Mouse (Mus musculus) urinary bladder, postnatal 10 days (tissue): ENCODE results near the gene Cnn2.
A peak's percentile ranks its signal among the peaks of the same experiment; 100 is the strongest.

Source experiments
- DNase-seq: peaks from one replicate; pipeline ENCODE4 v3.0.0; 2022; ENCODE audit warnings: low spot score

The Cnn2 gene

DNA sequence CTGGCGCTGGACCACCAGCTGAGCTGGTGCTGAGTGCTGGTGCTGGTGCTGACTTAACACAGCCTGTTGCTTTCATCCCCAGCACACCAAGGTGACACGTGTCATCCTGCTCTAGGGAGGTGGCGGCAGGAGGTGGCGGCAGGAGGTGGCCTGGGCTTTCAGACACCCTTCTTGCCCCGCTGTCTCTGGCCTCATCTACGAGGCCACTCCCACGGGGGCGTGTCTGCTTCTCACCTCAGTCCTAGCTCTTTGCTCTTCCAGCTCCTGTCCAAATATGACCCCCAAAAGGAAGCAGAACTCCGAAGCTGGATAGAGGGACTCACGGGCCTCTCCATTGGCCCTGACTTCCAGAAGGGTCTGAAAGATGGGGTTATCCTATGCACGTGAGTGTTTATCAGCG is 2.7 kb downstream of the Cnn2 start:
- no peak for DNase-seq

DNA sequence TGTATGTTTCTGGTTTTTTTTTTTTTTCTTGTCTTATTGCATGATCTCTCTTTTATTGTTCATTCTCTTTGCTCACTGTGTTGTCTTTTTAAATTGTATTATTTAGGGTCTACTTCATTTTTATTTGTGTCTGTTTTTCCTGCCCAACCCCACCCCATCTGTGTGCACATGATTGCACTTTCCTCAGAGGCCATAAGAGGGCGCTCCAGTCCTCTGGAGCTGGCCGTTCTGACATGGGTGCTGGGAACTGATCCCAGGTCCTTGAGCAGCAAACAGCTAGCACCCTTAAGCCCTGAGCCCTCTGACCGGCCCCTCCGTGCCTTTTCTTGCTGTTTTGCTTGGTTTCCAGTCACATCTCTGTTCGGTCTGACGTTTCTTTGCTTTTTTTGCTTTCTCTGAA is 3.2 kb downstream of the Cnn2 start:
- no peak for DNase-seq

DNA sequence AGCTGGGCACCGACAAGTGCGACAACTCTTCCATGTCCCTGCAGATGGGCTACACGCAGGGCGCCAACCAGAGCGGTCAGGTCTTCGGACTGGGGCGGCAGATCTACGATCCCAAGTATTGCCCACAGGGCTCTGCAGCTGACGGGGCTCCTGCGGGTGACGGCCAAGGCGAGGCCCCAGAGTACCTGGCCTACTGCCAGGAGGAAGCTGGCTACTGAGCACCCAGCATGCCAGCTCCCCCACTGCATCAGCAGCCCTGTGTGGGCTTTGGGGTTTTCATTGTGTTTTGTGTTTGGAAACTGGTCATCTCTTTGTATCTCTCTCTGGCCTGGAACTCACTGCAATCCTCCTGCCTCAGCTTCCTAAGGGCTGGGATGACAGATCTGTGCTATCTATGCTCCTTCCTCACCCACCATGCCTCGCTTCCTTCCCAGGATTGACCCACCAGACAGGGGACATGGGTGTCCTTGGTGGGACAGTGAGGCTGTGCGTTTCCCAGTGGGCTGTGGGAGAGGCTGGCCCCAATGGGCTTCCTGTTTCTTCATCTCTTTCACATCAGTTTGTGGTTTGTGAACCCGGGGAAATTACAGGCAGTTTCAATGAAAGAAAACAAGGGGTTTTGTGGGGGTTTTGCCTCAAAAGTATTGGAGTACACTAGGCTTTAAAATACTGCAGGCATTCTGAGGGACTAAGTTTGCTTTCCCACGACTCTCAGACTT is 6.2 kb downstream of the Cnn2 start:
- DNase-seq, result no peak

DNA sequence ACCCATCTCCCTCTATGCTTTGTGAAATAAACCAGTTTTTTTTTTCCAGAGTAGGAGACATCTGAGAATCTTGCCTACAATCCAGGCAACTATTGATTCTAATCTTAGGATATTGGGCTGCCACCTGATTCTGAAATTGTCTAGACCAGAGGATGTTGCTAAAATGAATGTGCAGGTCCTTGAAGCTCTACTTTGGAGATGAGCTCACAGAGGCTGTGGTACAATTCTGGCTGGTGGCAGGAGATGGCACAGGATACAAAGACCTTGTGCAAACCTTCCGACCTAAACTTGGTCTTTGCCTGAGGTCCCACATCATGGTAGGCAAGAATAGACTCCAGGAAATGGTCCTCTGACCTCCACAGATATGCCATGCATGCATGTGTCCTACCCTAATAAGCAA is 7.3 kb downstream of the Cnn2 start:
- DNase-seq, result no peak

DNA sequence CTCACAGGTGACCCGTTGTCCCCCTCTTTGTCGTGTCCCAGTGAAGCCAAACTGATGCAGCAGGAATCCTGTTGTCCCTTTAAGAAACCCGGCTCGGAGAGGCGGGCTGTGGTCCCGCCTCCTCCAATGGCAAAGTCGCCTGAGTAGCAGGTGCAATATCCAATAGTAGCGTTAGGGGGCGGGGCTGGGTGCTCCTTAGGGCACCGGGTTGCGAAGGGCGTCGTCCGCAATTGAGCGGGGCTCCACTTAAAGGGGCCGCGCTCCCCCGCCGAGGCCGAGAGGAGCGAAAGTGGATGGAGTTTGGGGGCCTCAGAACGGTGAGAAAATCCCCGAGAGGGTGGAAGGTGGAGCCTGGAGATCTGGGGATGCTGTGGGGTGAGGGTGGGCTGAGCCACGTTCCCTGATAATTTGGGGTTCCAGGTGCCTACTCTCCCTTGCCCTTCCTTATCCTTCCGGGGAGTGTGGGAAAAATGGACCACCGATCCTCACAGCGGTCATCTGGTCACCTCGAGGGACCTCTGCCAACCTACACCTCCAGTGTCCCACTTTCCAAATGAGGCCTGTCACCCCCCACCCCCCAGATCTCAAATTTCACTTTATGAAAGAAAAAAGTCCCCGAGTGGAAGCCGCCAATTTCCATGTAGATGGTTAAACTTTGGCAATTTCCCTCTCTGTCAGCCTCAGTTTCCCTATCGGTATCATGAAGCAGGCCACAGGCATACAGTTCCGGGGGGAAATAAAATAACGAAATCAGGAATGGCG is 8.1 kb downstream of the Cnn2 start, which contains the start of gene Abca7:
Gene Abca7 (plus strand): TSS at position 223 of the 762 bp plus-strand sequence.
- peak; percentile 95 for DNase-seq

DNA sequence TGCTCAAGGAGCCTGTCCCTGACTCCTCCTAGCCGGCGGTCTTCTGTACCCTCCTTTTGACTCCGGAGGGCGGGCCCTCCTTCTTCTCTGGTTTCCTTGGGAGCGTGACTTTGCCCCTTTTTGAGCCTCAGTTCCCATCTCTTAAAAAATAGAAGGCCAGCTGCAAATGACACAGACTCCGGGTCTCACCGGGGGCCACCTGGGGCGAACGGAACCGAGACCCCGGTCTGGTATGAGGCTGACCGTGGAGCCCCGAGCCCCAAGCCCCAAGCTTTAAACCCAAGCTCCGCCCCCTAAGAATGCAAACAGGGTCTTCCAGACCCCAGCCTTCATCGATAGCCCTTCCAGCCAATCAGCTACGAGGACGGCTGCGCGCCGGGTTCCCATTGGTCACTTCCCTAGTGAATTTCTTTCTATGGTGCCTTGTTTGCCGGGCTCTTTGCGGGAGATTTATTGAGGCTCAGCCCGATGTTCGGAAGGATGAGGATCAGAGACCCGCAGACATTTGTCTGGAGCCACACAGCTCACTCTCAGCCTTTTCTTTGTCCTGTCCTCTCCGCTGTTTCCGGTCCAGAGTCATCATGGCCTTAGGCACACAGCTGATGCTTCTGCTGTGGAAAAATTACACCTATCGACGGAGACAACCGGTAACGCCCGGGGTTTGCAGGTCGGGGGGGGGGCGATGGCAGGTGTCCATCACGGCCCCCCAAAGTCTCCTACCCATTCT is 8.8 kb downstream of the Cnn2 start:
- DNase-seq, result no peak

DNA sequence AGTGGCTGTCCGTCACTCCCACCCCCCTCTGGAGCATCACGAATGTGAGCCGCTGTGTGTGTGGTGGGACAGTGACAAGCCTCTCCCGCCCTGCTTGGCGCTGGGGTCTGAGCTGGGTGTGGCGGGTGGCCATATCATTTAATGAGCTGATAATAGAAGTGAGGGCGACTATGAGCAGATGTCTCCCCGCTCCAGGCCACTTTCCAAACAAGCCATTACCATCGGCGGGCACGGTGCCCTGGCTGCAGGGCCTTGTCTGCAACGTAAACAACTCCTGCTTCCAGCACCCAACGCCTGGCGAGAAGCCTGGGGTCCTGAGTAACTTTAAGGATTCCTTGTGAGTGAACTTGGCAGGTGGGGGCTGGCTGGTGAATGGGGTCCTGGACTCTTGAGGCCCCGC is 9.4 kb downstream of the Cnn2 start:
- no peak for DNase-seq

DNA sequence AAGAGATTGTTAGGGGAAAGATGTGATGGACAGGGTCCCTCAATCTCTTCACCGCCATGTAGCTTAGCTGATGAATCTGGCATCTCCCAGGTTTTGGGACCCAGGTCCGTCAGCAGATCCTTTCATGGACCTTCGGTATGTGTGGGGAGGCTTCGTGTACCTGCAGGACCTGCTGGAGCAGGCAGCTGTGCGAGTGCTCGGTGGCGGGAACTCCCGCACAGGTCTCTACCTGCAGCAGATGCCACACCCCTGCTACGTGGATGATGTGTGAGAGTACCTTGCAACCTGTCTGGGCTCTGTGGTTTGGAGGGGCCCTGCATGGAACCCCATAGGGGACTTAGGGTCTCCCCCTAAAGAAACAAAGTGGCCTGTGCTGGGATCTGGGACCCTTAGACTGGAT is 13.6 kb downstream of the Cnn2 start:
- DNase-seq, result no peak

DNA sequence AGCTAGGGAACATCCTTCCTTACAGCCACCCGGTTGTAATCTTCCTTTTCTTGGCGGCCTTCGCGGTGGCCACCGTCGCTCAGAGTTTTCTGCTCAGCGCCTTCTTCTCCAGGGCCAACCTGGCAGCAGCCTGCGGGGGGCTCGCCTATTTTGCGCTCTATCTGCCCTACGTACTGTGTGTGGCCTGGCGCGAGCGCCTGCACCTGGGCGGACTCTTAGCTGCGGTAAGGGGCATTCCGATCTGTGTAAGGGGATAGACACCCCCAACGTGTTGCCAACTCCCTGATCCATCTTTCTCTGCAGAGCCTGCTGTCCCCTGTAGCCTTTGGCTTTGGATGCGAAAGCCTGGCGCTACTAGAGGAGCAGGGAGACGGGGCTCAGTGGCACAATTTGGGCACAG is 14.4 kb downstream of the Cnn2 start:
- no peak for DNase-seq

DNA sequence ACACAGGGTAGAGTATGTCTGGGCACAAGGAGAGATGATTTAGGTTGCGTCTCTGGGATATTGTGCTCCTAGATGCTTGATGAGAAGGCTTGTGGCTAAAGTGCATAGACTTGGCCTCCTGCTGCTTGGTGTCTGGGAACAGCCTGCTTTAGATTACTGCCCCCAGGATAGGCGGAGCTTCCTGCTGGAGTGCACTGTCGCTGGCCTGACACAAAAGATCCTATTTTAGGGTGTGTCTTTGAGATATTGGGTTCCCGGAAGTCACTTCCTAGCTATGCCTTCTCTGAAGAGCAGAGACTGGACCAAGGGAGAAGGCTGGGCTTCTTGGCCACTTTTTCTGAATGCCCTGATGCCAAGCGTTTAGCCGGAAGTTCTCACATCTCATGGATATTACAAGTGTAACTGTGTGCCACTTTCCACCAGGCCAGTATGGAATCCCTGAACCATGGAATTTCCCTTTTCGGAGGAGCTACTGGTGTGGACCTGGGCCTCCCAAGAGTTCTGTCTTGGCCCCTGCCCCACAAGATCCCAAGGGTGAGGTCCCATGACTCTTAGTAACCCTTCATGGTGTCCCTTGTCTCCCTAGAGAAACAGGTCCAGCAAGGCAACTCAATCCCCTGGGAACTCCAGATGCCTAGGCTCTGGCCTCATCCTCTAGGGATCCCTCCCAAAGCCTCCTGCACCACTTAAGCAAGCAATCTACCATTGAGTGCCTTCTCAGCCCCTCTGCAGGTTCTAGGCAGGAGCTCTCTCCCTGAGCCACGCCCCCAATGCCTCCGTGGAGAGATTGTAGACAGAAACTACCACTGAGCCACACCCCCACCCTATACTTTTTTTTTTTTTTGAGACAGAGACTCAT is 15.2 kb downstream of the Cnn2 start:
- no peak for DNase-seq

DNA sequence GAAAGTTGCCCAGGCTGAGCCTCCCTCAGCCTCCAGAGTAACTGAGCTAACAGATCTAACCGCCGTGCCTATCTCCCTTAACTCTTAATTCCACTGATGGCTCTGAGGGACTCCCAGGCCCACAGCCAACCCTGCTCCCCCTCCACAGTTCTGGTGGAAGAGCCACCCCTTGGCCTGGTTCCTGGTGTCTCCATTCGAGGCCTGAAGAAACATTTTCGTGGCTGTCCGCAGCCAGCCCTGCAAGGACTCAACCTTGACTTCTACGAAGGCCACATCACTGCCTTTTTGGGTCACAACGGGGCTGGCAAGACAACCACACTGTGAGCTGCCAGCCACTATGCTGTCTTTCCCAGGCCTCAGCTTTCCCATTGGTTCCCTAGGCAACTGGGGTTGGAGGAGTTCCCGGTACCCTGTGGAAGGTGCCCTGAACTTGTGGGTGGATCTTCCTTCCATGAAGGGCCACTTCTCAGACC is 15.9 kb downstream of the Cnn2 start:
- DNase-seq, result no peak

DNA sequence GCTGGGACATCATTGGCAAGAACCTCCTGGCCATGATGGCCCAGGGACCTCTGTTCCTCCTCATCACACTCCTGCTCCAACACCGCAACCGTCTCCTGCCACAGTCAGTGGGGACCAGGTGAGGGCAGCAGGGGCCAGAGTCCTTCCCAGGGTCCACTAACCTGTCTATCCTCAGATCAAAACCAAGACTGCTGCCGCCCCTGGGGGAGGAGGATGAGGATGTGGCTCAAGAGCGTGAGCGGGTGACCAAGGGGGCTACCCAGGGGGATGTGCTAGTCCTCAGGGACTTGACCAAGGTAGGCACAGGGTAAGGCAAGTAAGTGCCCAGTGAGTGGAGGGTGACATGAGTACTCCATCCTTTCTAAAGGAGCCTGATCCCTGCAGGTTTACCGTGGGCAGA is 23.4 kb downstream of the Cnn2 start:
- DNase-seq, result no peak

DNA sequence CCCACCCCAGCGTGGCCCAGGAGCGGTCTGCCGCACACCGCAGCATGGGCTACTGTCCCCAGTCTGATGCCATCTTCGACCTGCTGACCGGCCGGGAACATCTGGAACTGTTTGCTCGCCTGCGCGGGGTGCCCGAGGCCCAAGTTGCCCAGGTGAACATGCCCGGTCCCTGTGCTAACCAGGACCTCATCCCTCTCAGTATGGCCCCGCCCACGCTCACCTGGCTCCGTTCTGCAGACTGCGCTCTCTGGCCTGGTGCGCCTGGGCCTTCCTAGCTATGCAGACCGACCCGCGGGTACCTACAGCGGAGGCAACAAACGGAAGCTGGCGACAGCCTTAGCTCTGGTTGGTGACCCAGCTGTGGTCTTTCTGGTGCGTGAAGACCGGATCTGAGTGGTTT is 25.2 kb downstream of the Cnn2 start:
- DNase-seq, result no peak

DNA sequence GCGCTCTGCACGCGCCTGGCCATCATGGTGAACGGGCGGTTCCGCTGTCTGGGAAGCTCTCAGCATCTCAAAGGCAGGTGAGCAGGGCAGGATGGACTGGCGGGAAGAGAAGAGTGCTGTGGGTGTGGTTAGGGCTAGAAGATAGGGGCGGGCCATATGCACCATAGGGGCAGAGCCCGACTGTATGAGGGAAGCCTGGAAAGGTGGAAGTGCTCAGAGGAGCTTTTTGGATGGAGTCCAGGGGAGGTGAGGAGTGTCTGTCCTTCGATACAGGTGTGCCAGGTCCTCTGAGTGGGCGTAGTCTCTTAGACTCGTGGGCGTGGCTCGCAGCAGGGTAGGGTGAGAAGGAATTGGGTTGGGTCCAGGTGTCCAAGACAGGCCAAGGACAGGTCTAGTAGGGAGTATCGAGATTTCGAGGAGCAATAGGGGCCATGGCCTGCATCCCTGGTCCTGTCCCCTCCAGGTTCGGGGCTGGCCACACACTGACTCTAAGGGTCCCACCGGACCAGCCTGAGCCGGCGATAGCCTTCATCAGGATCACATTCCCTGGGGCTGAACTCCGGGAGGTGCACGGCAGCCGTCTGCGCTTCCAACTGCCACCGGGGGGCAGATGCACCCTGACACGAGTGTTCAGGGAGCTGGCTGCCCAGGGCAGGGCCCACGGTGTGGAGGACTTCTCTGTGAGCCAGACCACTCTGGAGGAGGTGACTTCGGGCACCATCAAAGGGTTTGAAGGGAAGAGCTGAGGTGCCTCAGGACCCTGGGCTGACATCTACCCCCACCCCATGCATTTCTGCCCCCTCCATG is 26.3 kb downstream of the Cnn2 start:
- DNase-seq, result no peak

DNA sequence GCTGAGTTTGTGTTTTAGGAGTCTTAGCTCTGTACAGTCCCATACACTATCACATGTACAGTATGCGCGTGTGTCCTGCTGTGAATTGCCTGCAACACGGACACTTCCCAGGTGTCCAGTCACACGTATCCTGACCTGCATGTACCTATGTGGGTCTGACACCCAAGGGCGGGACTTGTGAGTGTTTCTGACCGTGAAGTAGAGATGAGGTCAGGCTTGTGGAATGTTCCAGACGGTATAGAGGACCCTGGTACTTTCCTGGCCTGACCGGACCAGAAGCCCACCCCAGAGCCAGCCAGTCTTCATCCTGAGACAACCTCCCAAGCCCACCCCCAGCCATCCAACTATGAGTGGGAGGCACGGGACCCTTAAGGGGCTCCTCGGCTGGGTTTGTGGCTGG is 27.2 kb downstream of the Cnn2 start:
- DNase-seq, result no peak

DNA sequence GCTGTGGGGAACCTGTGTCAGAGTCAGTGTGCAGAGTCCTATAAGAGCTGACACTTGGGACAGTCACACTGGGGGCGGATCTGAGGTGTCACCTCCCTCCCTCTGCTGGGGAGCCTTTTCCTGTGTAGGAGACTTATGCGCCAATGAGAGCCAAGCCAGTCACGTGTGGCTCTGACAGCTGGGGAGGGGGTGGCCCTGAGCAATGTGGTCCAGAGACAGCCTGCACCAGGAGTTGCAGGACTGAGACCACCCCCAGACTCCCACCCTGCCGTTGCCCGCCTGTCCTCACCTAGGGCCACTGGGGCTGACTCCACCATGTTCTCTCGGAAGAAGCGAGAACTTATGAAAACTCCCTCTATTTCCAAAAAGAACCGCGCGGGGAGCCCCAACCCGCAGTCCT is 28.1 kb downstream of the Cnn2 start, which contains the start of gene Arhgap45:
Gene Arhgap45 (plus strand): TSS at position 143 of the 400 bp plus-strand sequence.
- no peak for DNase-seq

DNA sequence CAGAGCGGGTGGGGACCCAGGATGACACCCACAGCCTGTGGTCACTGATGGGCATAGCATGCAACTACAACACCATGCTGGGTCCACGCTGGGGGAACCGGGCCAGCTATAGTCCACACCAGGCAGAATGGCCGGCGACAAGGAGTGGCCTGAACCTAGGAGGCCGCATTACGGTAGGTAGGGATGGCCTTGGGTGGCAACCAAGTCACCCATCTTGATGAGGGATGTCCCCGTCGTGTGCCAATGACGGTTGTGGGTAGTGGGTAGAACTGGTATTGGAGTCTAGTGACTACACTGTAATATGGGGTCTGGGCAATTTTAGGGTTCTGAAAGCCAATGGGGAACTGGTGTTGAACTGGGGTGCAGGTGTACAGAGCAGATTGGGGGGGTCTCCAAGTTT is 28.5 kb downstream of the Cnn2 start:
- no peak for DNase-seq

DNA sequence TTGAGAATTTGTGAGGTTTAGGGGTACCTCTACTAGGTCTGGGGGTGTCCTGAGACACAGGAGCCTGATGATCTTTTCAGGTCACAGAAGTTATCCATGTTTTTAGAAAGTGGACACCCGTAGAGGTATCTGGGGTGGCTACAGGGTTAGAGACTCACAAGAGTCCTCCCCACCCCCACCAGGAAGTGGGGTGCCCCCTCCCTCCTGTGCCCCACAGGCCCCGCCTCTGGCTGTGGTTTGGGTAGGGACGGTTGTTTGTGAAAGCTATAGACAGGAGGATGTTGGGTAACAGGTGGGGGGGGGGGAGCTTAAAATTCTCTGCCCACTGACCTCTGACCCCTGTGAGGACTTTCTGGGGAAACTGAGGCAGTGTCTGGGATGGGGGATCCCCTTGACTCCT is 29.0 kb downstream of the Cnn2 start:
- no peak for DNase-seq

DNA sequence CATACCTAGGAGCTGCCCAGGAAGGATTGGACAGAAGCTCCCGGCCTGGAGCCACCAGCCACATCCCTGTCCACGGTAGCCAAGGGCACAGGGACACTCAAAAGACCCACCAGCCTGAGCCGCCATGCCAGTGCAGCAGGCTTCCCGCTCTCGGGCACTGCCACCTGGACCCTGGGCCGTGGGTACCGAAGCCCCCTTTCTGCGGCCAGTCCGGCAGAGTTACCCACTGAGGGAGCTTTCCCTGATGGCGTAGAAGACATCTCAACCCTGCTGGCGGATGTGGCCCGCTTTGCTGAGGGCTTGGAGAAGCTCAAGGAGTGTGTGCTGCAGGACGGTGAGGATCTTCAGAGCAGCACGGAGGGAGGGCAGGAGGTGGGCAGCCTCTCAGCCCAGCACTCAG is 29.4 kb downstream of the Cnn2 start:
- no peak for DNase-seq

DNA sequence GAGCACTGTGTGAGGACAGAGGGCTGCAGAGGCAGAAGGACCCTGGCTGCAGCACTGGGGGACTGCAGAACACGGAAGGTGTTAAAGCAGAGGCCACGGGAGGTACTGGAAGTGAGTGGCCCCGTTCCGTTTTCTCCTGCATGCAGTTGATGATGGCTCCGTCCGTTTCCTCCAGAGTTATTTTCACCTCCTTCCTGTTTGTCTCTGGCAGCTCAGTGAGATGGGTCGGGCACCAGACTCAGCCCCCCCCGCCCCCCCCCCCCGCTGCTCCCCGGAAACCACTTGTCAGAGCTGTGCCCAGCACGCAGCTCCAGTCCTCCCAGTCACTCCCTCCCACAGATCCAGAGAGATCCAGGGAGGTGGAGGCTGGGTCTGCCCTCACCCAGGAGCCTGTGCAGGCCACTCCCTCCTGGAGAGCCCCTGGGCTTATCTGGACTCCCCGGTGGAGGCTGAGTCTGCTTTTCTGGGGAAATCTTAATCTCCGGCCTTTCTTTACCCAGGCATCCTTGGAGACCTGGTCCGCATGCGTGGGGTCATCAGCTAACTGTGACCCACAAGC is 30.4 kb downstream of the Cnn2 start:
- no peak for DNase-seq
